Mouse (Mus musculus): ENCODE measurements around the gene Nrip2. TPM values are rescaled to one million over a fixed set of nuclear protein-coding genes. Genes with fewer than 3 reads are reported as not detected.

Nrip2 gene
- polyA plus RNA-seq, 1 experiment from 2014 or later: 2.5 TPM

GRCm38 (mm10) chr6:128429300-128429699, 30.2 kb downstream of the Nrip2 start:
- no peaks in the 10 kb centered on the region for H3K9me3 ChIP-seq (ENCODE audit: control insufficient read depth, low read length)
- peaks cover 66% of the 10 kb centered on the region for H3K36me3 ChIP-seq (ENCODE audit: control insufficient read depth, insufficient read depth, low read length)
- ATAC-seq (ENCODE audit: insufficient number of reproducible peaks, insufficient read depth, low FRiP score, low read depth): no peak
- WGBS: 91% methylated on average over 2 of the region's 2 CpGs
- peaks cover 7 to 14% of the 10 kb centered on the region in 2 experiments; a peak in 3 of 4 replicates for H3K4me1 ChIP-seq (ENCODE audit: control insufficient read depth in 2 of 2, insufficient read depth in 2 of 2, low read length in 2 of 2)
- no peak overlapping the region for H3K4me3 ChIP-seq (ENCODE audit: control insufficient read depth in 1 of 2, insufficient read depth in 1 of 2, low read depth in 1 of 2, low read length in 2 of 2)
- no peak overlapping the region for H3K9ac ChIP-seq (ENCODE audit: low read length)
- H3K27me3 ChIP-seq (ENCODE audit: control insufficient read depth, insufficient read depth, low read length): no peaks in the 10 kb centered on the region
- H3K27ac ChIP-seq (replicated peaks in 1 of 2; ENCODE audit: control insufficient read depth in 1 of 2, insufficient read depth in 1 of 2, low read depth in 2 of 2, low read length in 2 of 2): no peak overlapping the region
- H3K4me2 ChIP-seq (ENCODE audit: low read length): no peak overlapping the region

DNA sequence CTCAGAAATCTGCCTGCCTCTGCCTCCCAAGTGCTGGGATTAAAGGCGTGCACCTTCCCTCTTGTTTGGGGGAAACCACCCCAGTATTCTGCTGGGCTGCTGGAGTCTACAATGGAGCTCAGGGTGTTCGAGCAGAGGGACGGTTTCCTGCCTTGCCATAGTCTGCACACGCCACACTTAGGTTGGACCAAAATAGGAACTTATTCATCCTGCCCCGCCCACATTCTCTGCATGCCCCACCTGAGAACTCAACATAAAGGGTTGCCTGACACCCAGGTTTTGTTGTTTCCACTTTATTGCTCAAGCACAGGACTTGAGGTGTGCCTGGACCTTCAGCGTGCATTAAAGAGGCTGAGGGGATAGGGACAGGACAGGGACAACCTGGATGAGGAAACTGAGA, 30.7 kb downstream of the Nrip2 start:
- 69% methylated on average over 6 of the region's 6 CpGs for WGBS
- no peak overlapping the region for H3K4me2 ChIP-seq (ENCODE audit: low read length)
- peaks cover 72% of the 10 kb centered on the region for H3K36me3 ChIP-seq (ENCODE audit: control insufficient read depth, insufficient read depth, low read length)
- no peaks in the 10 kb centered on the region for H3K27me3 ChIP-seq (ENCODE audit: control insufficient read depth, insufficient read depth, low read length)
- ATAC-seq (ENCODE audit: insufficient number of reproducible peaks, insufficient read depth, low FRiP score, low read depth): no peak
- no peak overlapping the region for H3K4me3 ChIP-seq (ENCODE audit: control insufficient read depth in 1 of 2, insufficient read depth in 1 of 2, low read depth in 1 of 2, low read length in 2 of 2)
- no peaks in the 10 kb centered on the region for H3K9me3 ChIP-seq (ENCODE audit: control insufficient read depth, low read length)
- no peak overlapping the region for H3K27ac ChIP-seq (replicated peaks in 1 of 2; ENCODE audit: control insufficient read depth in 1 of 2, insufficient read depth in 1 of 2, low read depth in 2 of 2, low read length in 2 of 2)
- H3K9ac ChIP-seq (ENCODE audit: low read length): no peak overlapping the region
- peaks cover 7 to 18% of the 10 kb centered on the region in 2 experiments for H3K4me1 ChIP-seq (ENCODE audit: control insufficient read depth in 2 of 2, insufficient read depth in 2 of 2, low read length in 2 of 2)

- Histone ChIP-seq H3K27me3 (ENCODE audit: control insufficient read depth, insufficient read depth, low read length) (no peaks in the 10 kb centered on the region), H3K36me3 (ENCODE audit: control insufficient read depth, insufficient read depth, low read length) (peaks cover 88% of the 10 kb centered on the region), H3K4me1 (ENCODE audit: control insufficient read depth in 2 of 2, insufficient read depth in 2 of 2, low read length in 2 of 2) (peaks cover 22 to 39% of the 10 kb centered on the region in 2 experiments), H3K9ac (ENCODE audit: low read length) (no peak overlapping the region), H3K27ac (replicated peaks in 1 of 2; ENCODE audit: control insufficient read depth in 1 of 2, insufficient read depth in 1 of 2, low read depth in 2 of 2, low read length in 2 of 2) (no peak overlapping the region), H3K4me2 (ENCODE audit: low read length) (no peak overlapping the region), H3K4me3 (ENCODE audit: control insufficient read depth in 1 of 2, insufficient read depth in 1 of 2, low read depth in 1 of 2, low read length in 2 of 2) (no peak overlapping the region), H3K9me3 (ENCODE audit: control insufficient read depth, low read length) (no peaks in the 10 kb centered on the region)
- no peak for ATAC-seq (ENCODE audit: insufficient number of reproducible peaks, insufficient read depth, low FRiP score, low read depth)
- 62% methylated on average over 13 of the region's 13 CpGs for WGBS
Observed at GRCm38 (mm10) chr6:128432356-128432915, 33.3 kb downstream of the Nrip2 start.

GRCm38 (mm10) chr6:128433566-128433965, 34.5 kb downstream of the Nrip2 start:
- ATAC-seq (ENCODE audit: insufficient number of reproducible peaks, insufficient read depth, low FRiP score, low read depth): no peak
- Histone ChIP-seq H3K9me3 (ENCODE audit: control insufficient read depth, low read length) (no peaks in the 10 kb centered on the region), H3K27me3 (ENCODE audit: control insufficient read depth, insufficient read depth, low read length) (no peaks in the 10 kb centered on the region), H3K27ac (replicated peaks in 1 of 2; ENCODE audit: control insufficient read depth in 1 of 2, insufficient read depth in 1 of 2, low read depth in 2 of 2, low read length in 2 of 2) (no peak overlapping the region), H3K4me3 (ENCODE audit: control insufficient read depth in 1 of 2, insufficient read depth in 1 of 2, low read depth in 1 of 2, low read length in 2 of 2) (no peak overlapping the region), H3K36me3 (ENCODE audit: control insufficient read depth, insufficient read depth, low read length) (peaks cover 79% of the 10 kb centered on the region), H3K4me1 (ENCODE audit: control insufficient read depth in 2 of 2, insufficient read depth in 2 of 2, low read length in 2 of 2) (peaks cover 22 to 39% of the 10 kb centered on the region in 2 experiments), H3K4me2 (ENCODE audit: low read length) (no peak overlapping the region), H3K9ac (ENCODE audit: low read length) (no peak overlapping the region)
- WGBS: 89% methylated on average over 13 of the region's 13 CpGs

DNA sequence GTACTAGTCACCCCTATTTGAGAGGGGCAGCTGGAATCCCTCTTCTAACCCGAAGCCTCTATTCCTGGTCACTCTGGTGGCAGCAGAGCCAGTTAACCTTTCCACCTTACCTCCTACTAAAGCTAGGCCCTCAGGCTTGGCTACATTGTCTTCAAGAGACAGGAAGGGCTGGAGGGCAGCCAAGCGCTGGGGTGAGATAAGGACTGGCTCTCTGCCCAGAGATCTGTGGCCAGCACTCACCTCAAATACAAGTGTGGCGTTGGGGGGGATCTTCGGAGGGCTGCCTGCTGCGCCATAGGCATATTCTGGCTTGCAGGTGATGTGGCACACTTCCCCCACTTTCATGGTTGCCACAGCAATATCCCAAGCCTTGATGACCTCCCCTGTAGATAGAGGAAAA, 36.4 kb downstream of the Nrip2 start:
- Histone ChIP-seq H3K9me3 (ENCODE audit: control insufficient read depth, low read length) (no peaks in the 10 kb centered on the region), H3K9ac (ENCODE audit: low read length) (no peak overlapping the region), H3K4me1 (ENCODE audit: control insufficient read depth in 2 of 2, insufficient read depth in 2 of 2, low read length in 2 of 2) (peaks cover 22 to 44% of the 10 kb centered on the region in 2 experiments), H3K27ac (replicated peaks in 1 of 2; ENCODE audit: control insufficient read depth in 1 of 2, insufficient read depth in 1 of 2, low read depth in 2 of 2, low read length in 2 of 2) (peak overlapping the region; percentile 66 to 78), H3K4me3 (ENCODE audit: control insufficient read depth in 1 of 2, insufficient read depth in 1 of 2, low read depth in 1 of 2, low read length in 2 of 2) (no peak overlapping the region), H3K27me3 (ENCODE audit: control insufficient read depth, insufficient read depth, low read length) (no peaks in the 10 kb centered on the region), H3K36me3 (ENCODE audit: control insufficient read depth, insufficient read depth, low read length) (peaks cover 60% of the 10 kb centered on the region), H3K4me2 (ENCODE audit: low read length) (0 out of 2 replicates have a peak overlapping the region, but pooled peaks have one; percentile 7)
- WGBS: 4% methylated on average over 5 of the region's 5 CpGs
- peak; percentile 41; the same call in 1 of the 2 replicates for ATAC-seq (ENCODE audit: insufficient number of reproducible peaks, insufficient read depth, low FRiP score, low read depth)

DNA sequence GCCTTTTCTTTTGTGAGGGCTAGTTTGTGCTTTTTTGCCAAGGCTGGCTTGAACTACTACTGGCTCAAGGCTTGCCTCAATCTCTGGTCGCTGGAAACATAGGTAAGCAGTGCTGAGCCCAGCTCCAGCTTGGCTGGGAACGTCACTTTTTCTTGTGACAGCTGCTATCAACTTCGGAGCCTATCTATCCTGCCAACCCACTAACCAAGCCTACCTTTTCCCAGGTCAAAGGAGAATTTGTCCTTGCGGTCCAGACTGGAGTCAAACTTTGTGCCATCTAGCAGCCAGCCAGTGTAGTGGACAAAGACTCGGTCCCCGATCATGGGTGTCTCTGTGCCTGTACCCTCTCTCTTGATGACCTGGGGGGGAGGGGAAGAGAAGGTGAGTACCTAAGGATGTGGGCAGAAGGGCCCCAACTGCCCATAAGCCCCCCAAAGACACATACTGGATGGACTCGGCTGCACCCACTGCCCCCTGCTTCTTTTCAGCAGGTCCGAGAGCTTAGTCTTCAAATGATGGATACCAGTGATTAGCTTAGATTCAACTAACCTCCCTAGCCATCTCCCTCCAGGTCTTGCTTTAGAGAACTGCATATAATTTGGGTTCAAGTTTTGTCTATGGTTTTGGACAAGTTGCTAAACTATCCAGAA, 37.4 kb downstream of the Nrip2 start:
- H3K36me3 ChIP-seq (ENCODE audit: control insufficient read depth, insufficient read depth, low read length): peaks cover 50% of the 10 kb centered on the region
- H3K9ac ChIP-seq (ENCODE audit: low read length): peak overlapping the region; percentile 99; the same call in 1 of the 2 replicates
- no peaks in the 10 kb centered on the region for H3K9me3 ChIP-seq (ENCODE audit: control insufficient read depth, low read length)
- H3K4me3 ChIP-seq (ENCODE audit: control insufficient read depth in 1 of 2, insufficient read depth in 1 of 2, low read depth in 1 of 2, low read length in 2 of 2): peak overlapping the region in 1 of 2 experiments; percentile 98; a peak in 2 of 4 replicates
- WGBS: 86% methylated on average over 8 of the region's 8 CpGs
- ATAC-seq (ENCODE audit: insufficient number of reproducible peaks, insufficient read depth, low FRiP score, low read depth): no peak
- peaks cover 22 to 44% of the 10 kb centered on the region in 2 experiments for H3K4me1 ChIP-seq (ENCODE audit: control insufficient read depth in 2 of 2, insufficient read depth in 2 of 2, low read length in 2 of 2)
- peak overlapping the region in 1 of 2 experiments; percentile 96; a peak in 2 of 4 replicates for H3K27ac ChIP-seq (replicated peaks in 1 of 2; ENCODE audit: control insufficient read depth in 1 of 2, insufficient read depth in 1 of 2, low read depth in 2 of 2, low read length in 2 of 2)
- no peaks in the 10 kb centered on the region for H3K27me3 ChIP-seq (ENCODE audit: control insufficient read depth, insufficient read depth, low read length)
- peak overlapping the region; percentile 65 for H3K4me2 ChIP-seq (ENCODE audit: low read length)

DNA sequence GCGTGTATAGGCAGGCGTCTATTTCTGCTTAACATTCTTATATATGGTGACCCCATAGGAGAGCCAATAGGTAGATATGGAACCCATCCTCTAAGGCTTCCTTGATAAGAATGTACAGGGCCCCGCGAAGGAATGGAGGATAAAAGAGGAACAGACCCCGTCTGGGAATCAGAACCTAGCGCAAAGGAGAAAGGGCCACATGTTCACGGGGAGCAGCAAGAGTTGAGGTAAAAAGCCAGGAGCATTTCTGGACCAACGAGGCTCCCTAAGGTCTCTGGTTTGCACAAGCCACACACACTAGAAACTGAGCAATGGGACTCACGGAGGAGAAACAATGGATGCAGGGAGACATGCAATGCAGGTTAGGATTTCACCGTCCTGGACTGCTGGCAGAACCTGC, 38.2 kb downstream of the Nrip2 start:
- Histone ChIP-seq H3K4me2 (ENCODE audit: low read length) (peak overlapping the region; percentile 65), H3K9me3 (ENCODE audit: control insufficient read depth, low read length) (no peaks in the 10 kb centered on the region), H3K27ac (replicated peaks in 1 of 2; ENCODE audit: control insufficient read depth in 1 of 2, insufficient read depth in 1 of 2, low read depth in 2 of 2, low read length in 2 of 2) (peak overlapping the region; percentile 83 to 96), H3K36me3 (ENCODE audit: control insufficient read depth, insufficient read depth, low read length) (peaks cover 42% of the 10 kb centered on the region), H3K4me1 (ENCODE audit: control insufficient read depth in 2 of 2, insufficient read depth in 2 of 2, low read length in 2 of 2) (peaks cover 21 to 42% of the 10 kb centered on the region in 2 experiments), H3K4me3 (ENCODE audit: control insufficient read depth in 1 of 2, insufficient read depth in 1 of 2, low read depth in 1 of 2, low read length in 2 of 2) (peak overlapping the region; percentile 79 to 98), H3K27me3 (ENCODE audit: control insufficient read depth, insufficient read depth, low read length) (no peaks in the 10 kb centered on the region), H3K9ac (ENCODE audit: low read length) (peak overlapping the region; percentile 99)
- no peak for ATAC-seq (ENCODE audit: insufficient number of reproducible peaks, insufficient read depth, low FRiP score, low read depth)
- 3% methylated on average over 10 of the region's 10 CpGs for WGBS

Data from heart, embryonic 14.5 days (tissue).